Mouse (Mus musculus): Measurements from ENCODE around the gene Tcp11l2. TPM values are rescaled to one million over a fixed set of nuclear protein-coding genes. Genes with fewer than 3 reads are reported as not detected.
A peak's percentile ranks its signal among the peaks of the same experiment; 100 is the strongest.

Gene Tcp11l2
- 18.5 and 19.5 TPM in 2 replicates for polyA plus RNA-seq (2015; fragmentation: Nextera tagmentation; extraction: Ambion mirVana)

DNA sequence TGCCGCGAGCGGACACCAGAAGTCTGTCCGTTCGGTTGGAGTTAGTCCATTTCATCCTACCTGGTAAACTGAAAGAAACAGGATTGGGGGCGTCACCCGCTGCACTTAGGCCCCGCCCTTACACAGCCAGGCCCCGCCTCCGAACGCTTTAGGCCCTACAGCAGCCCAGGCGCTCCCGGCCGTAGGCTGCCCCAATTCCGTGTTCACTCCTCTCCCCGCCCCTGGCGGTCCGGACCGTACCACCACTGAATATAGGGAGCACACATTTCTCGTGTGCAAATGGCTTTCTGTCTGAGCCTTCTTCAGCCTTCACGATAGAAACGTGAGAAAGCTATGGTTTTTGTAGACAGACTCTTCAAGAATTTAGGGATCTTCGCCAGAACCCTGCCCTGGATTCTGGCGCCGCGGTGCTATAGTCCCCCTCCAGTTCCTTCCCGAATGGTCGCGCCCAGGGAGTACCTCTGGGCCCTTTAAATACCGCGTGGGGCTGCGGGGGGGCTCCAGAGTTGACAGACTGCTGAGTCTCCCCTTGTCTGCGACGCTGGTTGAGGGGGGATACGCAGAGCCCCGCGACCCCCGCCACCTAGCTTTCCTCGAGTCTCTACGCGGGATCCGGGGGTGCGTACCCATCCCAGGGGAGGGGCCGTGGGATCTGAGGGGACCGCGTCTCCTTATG, at the start of gene Tcp11l2:
Gene Tcp11l2 (plus strand): TSS at position 232 of the 676 bp plus-strand sequence.
- Histone ChIP-seq H3K27ac (peak within 1 kb of the TSS; percentile 45), H3K4me3 (replicated peaks) (peak within 1 kb of the TSS; percentile 92), H3K4me2 (replicated peaks) (peak within 1 kb of the TSS; percentile 94), H3K27me3 (peaks cover 16% of the 10 kb centered on the region; the same call in 1 of the 2 replicates), H3K36me3 (no peaks in the 10 kb centered on the region), H3K9me3 (no peaks in the 10 kb centered on the region), H3K4me1 (replicated peaks) (peaks cover 14% of the 10 kb centered on the region), H3K9ac (replicated peaks) (peak within 1 kb of the TSS; percentile 75)
- under 1% methylated on average over 46 of the region's 46 CpGs for WGBS
- peak; percentile 99 for ATAC-seq

DNA sequence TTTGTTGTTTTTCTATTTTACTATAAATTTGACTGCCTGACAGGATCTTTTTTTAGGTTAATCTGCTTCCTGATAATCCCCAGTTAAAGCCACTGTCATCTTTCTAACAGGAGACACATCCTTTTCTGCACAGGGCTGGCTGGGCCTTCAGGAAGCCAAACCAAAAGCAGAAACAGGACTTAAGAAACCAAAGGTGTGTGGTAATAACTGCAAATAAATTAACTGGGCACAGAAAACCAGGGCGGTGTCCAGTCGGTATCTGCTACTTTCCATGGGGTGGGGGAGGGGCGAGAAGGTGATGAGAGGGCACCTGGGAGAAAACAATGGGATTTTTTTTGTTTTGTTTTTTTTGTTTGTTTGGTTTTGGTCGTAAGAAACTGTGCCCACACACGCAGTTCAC, 49.4 kb upstream of the Tcp11l2 start:
- H3K36me3 ChIP-seq, result peaks cover 47% of the 10 kb centered on the region
- WGBS, result 80% methylated on average over 5 of the region's 5 CpGs
- no peaks in the 10 kb centered on the region for H3K9me3 ChIP-seq
- no peak overlapping the region for H3K9ac ChIP-seq (replicated peaks)
- no peak overlapping the region for H3K27ac ChIP-seq
- H3K27me3 ChIP-seq, result no peaks in the 10 kb centered on the region
- H3K4me3 ChIP-seq (replicated peaks), result no peak overlapping the region
- H3K4me1 ChIP-seq (replicated peaks), result peaks cover 37% of the 10 kb centered on the region
- no peak overlapping the region for H3K4me2 ChIP-seq (replicated peaks)
- no peak for ATAC-seq

DNA sequence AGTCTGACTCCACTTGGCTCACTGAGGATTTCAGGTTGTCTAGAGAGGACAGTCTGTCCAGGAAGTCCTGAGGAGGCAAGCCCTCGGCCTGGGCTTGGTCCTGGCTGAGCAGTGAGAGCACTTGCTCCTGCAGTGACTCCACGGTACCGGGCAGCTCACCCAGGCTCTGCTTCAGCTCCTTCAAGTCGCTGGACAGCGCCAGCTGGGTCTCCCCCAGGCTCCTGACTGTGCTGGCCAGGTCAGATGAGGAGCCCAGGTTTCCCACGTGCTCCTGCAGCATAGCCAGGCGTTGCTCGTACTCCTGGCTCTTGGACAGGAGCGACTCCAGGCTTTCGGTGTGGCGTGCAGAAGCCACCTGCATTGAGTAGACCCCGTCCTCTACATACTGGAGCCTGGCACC, 48.8 kb upstream of the Tcp11l2 start:
- Histone ChIP-seq H3K9me3 (no peaks in the 10 kb centered on the region), H3K4me3 (replicated peaks) (no peak overlapping the region), H3K4me2 (replicated peaks) (no peak overlapping the region), H3K36me3 (peaks cover 47% of the 10 kb centered on the region), H3K27me3 (no peaks in the 10 kb centered on the region), H3K9ac (replicated peaks) (no peak overlapping the region), H3K27ac (no peak overlapping the region), H3K4me1 (replicated peaks) (peaks cover 43% of the 10 kb centered on the region)
- WGBS, result 83% methylated on average over 12 of the region's 12 CpGs
- ATAC-seq, result no peak

DNA sequence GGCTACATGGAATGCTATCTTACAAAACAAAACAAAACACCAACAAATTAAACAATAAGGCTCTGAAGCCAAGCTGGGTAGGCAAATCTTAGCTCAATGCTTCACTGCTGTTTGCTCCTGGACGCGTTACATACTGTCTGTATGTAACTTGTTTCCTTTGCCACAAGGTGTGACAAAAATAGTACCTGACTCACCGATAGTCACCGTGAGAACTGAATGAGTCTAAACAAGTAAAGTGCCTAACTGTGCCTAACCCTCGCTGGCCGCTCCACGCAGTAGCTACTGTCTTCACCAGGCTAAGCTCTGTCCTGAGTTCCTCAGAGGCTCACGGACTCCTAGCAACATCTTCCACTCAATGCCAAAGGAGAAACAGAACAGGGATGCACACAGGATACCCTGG, 46.0 kb upstream of the Tcp11l2 start:
- no peak for ATAC-seq
- Histone ChIP-seq H3K9me3 (no peaks in the 10 kb centered on the region), H3K36me3 (peaks cover 32% of the 10 kb centered on the region), H3K4me1 (replicated peaks) (peaks cover 53% of the 10 kb centered on the region), H3K9ac (replicated peaks) (peak overlapping the region; percentile 97; the same call in 1 of the 2 replicates), H3K4me3 (replicated peaks) (peak overlapping the region; percentile 83; the same call in 1 of the 2 replicates), H3K27ac (no peak overlapping the region), H3K27me3 (no peaks in the 10 kb centered on the region), H3K4me2 (replicated peaks) (peak overlapping the region; percentile 69)
- 88% methylated on average over 8 of the region's 8 CpGs for WGBS

DNA sequence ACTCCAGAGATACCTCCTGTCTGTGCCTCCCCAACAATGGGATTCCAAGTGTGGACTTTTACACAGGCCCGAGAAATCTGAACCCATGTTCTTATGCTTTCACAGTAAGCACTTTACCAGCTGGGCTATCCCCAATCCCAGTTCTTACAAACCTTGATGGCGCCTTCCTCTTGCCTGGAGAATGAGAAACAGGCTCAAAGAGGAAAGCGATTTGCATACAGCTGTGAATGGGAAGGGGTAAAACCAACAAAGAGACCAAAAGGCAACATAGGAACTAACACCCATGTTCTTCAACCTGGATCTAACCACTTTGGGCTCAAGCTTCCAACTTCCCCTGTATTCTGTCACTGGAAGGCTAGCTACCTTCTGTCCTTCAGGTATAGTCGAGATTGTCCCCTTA, 44.9 kb upstream of the Tcp11l2 start:
- Histone ChIP-seq H3K36me3 (peaks cover 24% of the 10 kb centered on the region), H3K27ac (no peak overlapping the region), H3K9ac (replicated peaks) (peak overlapping the region; percentile 97), H3K4me3 (replicated peaks) (peak overlapping the region; percentile 83), H3K9me3 (no peaks in the 10 kb centered on the region), H3K27me3 (no peaks in the 10 kb centered on the region), H3K4me1 (replicated peaks) (peaks cover 54% of the 10 kb centered on the region), H3K4me2 (replicated peaks) (peak overlapping the region; percentile 69)
- ATAC-seq, result no peak
- 66% methylated on average over 4 of the region's 4 CpGs for WGBS

DNA sequence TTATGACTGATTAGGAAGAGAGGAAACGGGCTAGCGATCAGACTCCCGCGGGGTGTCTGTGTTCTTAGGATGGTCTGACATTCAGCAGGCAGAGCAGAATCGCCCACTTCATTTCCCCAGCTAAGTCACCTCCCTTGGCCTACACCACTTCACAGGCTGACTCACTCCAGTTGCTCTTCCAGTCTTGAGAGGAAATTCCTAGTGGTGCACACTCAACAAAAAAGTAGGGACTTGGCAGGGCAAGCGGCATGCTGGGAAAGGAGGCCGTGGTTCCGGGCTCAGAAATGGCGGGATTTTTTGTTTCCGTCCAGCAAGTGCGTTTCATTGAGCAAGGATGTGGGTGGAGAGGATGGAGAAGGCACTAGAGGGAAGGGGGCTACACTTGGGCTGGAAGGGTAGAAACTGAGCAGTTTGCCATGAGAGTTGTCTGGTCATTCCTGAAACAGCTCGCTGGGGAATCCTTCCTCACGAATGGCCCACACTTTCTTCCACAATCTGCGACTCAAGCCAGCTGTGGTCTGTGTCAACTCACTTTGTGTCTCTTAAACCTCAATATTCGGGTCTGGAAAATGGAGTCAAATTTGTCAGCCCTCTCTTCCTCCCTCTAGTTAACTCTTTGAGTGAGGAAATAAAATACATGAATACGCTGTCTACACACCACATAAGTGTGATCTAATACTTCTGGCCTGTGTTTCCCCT, 44.1 kb upstream of the Tcp11l2 start:
- ATAC-seq, result no peak
- H3K4me1 ChIP-seq (replicated peaks), result peaks cover 48% of the 10 kb centered on the region
- 74% methylated on average over 16 of the region's 16 CpGs for WGBS

DNA sequence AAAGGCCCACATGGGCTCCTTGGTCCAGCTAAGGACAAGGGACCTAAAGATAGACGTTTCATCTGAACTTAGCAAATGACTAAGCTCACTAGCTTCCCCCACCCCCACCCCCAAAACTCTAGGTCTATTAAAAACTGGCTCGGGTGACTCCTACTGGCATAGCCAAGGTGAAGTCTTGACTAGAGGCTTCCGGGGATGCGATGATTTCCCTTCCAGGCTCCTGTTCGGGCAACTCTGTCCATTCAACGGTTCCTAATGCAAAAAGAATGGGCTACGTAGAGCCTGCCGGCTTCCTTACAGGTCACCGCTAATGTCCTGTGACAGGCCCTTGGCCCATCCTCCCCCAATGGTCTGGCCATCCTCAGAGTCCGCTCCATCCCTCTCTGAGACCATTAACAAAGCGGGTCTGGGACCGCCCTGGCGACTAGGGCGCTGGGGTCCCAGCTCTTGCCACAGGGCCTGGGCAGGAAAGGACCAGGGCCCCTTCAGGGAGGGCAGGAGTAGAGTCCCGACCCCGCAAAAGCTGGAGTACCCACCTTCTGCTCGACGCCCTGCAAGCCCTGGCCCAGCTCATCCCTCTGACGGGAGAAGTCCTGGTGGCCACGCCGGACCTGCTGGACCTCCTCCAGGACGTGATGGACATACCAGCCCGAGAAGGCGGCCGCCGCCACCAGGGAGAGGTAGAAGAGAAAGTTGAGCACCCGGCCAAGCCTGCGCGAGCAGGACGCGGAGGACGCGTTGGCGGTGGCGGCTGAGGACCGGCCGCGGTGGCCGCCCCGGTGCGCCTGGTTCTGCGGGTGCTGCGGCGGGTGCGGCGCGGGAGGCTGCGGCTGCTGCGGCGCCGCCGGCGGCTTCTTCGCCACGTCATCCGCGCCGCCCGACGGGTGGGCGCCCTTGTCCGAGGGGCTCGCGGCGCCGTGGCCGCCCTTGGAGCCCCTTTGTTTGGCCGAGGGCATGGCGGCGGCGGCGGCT, 43.2 kb upstream of the Tcp11l2 start:
- no peaks in the 10 kb centered on the region for H3K27me3 ChIP-seq
- ATAC-seq, result peak; percentile 61
- H3K4me2 ChIP-seq (replicated peaks), result peak overlapping the region; percentile 69
- H3K9ac ChIP-seq (replicated peaks), result peak overlapping the region; percentile 97
- H3K4me3 ChIP-seq (replicated peaks), result peak overlapping the region; percentile 83
- H3K4me1 ChIP-seq (replicated peaks), result peaks cover 45% of the 10 kb centered on the region
- H3K36me3 ChIP-seq, result peaks cover 9% of the 10 kb centered on the region
- peak overlapping the region; percentile 92 for H3K27ac ChIP-seq
- WGBS, result 1% methylated on average over 67 of the region's 72 CpGs
- no peaks in the 10 kb centered on the region for H3K9me3 ChIP-seq

More for the DNA sequence above, 44.1 kb upstream of the Tcp11l2 start:
- Histone ChIP-seq H3K27ac (peak overlapping the region; percentile 92), H3K9me3 (no peaks in the 10 kb centered on the region), H3K4me3 (replicated peaks) (peak overlapping the region; percentile 83), H3K9ac (replicated peaks) (peak overlapping the region; percentile 97), H3K36me3 (peaks cover 18% of the 10 kb centered on the region), H3K4me2 (replicated peaks) (peak overlapping the region; percentile 69), H3K27me3 (no peaks in the 10 kb centered on the region)

DNA sequence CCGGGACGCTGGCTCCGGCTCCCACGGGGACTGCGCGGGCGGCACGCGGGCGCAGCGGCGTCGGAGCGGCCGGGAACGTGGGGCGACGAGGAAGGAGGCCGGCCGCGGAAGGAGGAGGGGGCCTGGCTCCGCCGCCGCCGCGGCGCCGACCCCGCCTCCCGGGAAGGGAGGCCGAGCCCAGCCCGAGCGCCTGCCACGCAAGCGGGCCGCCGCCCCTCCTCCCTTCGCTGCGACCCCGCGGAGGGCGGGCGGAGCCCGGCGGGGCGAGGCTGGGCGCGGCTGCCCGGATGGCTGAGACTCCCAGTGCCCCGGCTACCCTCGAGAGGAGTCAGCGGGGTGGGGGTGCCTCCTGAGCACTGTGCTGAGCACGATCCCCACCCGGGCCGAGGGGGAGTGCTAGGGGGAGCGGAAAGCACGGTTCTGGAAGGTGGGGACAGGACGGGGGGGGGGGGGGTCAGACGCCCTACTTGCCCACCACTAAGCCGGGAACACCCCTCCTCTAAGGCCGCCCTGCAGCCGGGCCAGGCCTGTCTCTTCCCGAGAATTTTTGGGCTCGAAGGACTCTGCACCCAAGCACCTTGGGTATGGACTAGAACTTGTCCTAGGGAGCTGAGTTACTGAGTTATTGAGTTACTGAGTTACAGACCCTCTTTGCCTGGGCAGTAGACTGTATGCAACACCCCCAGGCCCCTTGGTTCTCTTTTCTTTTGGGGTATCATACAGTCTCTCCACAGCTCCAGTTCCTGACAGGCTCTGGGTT, 42.3 kb upstream of the Tcp11l2 start, which contains the start of gene Ckap4:
Gene Ckap4 (minus strand): TSS at position 151 of the 760 bp plus-strand sequence.
- ATAC-seq, result peak; percentile 90
- WGBS, result under 1% methylated on average over 43 of the region's 64 CpGs

DNA sequence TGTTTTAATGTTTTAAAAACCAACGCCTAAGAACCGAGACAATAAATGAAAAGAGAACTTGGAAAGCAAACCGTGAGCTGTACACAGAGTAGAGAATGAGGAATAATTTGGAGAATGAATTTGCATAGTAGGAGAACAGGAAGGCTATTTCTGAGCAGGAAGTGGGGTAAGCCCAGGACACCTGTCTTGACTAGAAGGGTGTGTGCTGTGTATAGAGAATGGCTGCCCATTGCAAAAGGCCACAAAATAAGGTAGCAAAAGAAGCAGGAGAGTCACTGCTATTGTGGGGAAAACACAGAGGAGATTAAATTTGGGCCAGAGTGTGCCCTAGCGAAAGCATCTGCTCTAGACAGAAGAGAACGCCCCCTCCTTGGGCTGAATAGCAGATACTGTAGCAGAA, 41.0 kb upstream of the Tcp11l2 start:
- H3K9ac ChIP-seq (replicated peaks), result no peak overlapping the region
- H3K4me2 ChIP-seq (replicated peaks), result no peak overlapping the region
- no peaks in the 10 kb centered on the region for H3K27me3 ChIP-seq
- peaks cover 36% of the 10 kb centered on the region for H3K4me1 ChIP-seq (replicated peaks)
- 68% methylated on average over 5 of the region's 5 CpGs for WGBS
- H3K4me3 ChIP-seq (replicated peaks), result no peak overlapping the region
- no peak for ATAC-seq
- H3K36me3 ChIP-seq, result no peaks in the 10 kb centered on the region
- H3K27ac ChIP-seq, result no peak overlapping the region
- H3K9me3 ChIP-seq, result no peaks in the 10 kb centered on the region

More for the DNA sequence above, 42.3 kb upstream of the Tcp11l2 start, which contains the start of gene Ckap4:
- Histone ChIP-seq H3K4me3 (replicated peaks) (peak within 1 kb of the TSS; percentile 83), H3K27ac (peak within 1 kb of the TSS; percentile 92), H3K4me2 (replicated peaks) (peak within 1 kb of the TSS; percentile 69), H3K9ac (replicated peaks) (peak within 1 kb of the TSS; percentile 97), H3K9me3 (no peaks in the 10 kb centered on the region), H3K36me3 (peaks cover under 1% of the 10 kb centered on the region; the same call in 1 of the 2 replicates), H3K27me3 (no peaks in the 10 kb centered on the region), H3K4me1 (replicated peaks) (peaks cover 45% of the 10 kb centered on the region)

DNA sequence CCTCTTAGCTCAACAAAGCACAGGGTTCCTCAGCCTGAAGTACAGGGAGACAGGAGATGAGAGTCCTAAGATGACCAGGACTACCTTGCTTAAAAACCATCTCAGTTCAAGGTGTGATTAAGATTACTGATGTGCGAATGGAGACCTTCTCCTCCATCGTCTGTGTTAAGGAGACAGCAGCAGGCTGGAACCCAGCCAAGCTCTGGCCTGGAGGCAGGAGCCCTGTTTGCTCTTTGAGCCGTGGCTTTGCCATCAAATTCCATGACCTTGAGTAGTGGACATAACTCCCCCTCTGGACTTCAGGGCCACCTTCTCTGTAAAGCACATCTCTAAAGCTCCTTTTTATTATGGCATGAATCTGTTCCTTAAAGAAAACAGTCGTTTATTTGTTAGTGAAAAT, 40.6 kb upstream of the Tcp11l2 start:
- Histone ChIP-seq H3K27ac (no peak overlapping the region), H3K36me3 (no peaks in the 10 kb centered on the region), H3K4me1 (replicated peaks) (peaks cover 32% of the 10 kb centered on the region), H3K4me3 (replicated peaks) (no peak overlapping the region), H3K9ac (replicated peaks) (no peak overlapping the region), H3K9me3 (no peaks in the 10 kb centered on the region), H3K4me2 (replicated peaks) (no peak overlapping the region), H3K27me3 (no peaks in the 10 kb centered on the region)
- no peak for ATAC-seq
- 66% methylated on average over 4 of the region's 4 CpGs for WGBS

DNA sequence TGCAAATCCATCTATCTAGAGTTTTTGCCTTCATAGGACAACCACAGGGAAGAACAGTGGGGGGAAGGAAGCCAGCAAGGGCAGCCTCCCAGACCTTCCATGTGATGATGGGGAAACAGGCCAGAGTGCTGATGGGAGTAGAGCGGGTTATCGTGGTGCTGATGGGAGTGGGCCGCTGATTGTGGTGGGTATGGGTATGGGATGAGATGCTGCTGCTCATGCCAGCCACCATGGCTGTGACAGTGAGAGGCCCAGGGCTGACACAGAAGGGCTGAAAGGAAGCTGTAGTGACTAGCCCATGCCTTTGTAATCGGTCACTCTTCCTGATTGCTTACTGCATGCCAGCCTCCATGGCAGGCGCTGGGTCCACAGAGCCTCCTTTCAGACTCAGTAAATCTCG, 36.8 kb upstream of the Tcp11l2 start:
- Histone ChIP-seq H3K27ac (no peak overlapping the region), H3K4me3 (replicated peaks) (no peak overlapping the region), H3K4me1 (replicated peaks) (peaks cover 7% of the 10 kb centered on the region; the same call in 1 of the 2 replicates), H3K9me3 (no peaks in the 10 kb centered on the region), H3K27me3 (no peaks in the 10 kb centered on the region), H3K9ac (replicated peaks) (no peak overlapping the region), H3K4me2 (replicated peaks) (no peak overlapping the region), H3K36me3 (no peaks in the 10 kb centered on the region)
- WGBS, result 92% methylated on average over 6 of the region's 6 CpGs
- ATAC-seq, result no peak

Data from midbrain, embryonic 13.5 days (tissue).